Mouse (Mus musculus): ENCODE results near the gene Zfp428. TPM values are rescaled to one million over a fixed set of nuclear protein-coding genes. Genes with fewer than 3 reads are reported as not detected.
"Not testable (repeated sequence)": the region's sequence is repeated elsewhere in the genome, so short reads cannot be mapped to it uniquely, and the experiment has no call there.

Zfp428 gene
- polyA plus RNA-seq, 1 experiment = 33.9 TPM

DNA sequence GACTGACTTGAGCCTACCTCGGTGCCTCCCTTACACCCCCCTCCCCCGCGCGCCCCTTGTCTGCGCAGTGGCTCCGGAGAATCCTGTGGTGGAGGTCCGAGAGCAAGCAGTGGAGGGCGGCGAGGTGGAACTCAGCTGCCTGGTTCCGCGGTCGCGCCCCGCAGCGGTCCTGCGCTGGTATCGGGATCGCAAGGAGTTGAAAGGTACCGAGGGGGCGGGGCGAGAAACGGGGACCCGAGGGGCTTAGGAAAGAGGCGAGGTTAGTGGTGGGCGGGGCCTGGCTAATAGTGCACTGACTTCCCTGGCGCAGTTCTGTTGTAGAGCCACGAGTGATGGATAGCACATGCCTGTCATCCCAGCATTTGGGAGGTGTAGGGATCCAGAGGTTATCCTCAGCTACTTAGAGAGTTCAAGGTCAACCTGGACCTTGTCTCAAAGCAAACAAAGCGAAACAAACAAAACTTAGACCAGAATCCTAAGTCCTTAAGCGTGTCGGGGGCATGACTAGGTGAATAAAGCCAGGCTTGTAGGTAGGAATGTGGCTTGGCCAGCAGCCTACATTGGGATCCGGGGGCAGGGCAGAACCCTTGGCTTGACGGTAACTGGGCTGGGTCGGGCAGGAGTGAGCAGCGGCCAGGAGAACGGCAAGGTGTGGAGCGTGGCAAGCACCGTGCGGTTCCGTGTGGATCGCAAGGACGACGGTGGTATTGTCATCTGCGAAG, 6.8 kb upstream of the Zfp428 start:
- Histone ChIP-seq H3K27me3 (replicated peaks) (peaks cover 69% of the 10 kb centered on the region), H3K9me3 (peaks cover 15% of the 10 kb centered on the region), H3K36me3 (replicated peaks; ENCODE audit: low read length) (no peaks in the 10 kb centered on the region), H3K4me1 (peaks cover 11% of the 10 kb centered on the region), H3K4me3 (replicated peaks) (peak overlapping the region; percentile 82)
- TF ChIP-seq GATA1 (IDR thresholded peaks at IDR 0.05; ENCODE audit: borderline replicate concordance, low read length) (no peak), FLI1 (IDR thresholded peaks at IDR 0.05; ENCODE audit: low read length) (no peak)

- peaks cover 11% of the 10 kb centered on the region for H3K4me1 ChIP-seq
- TF ChIP-seq FLI1 (IDR thresholded peaks at IDR 0.05; ENCODE audit: low read length) = no peak
- no peak for TF ChIP-seq GATA1 (IDR thresholded peaks at IDR 0.05; ENCODE audit: borderline replicate concordance, low read length)
- H3K27me3 ChIP-seq (replicated peaks) = peaks cover 74% of the 10 kb centered on the region
- no peak overlapping the region for H3K4me3 ChIP-seq (replicated peaks)
- no peaks in the 10 kb centered on the region for H3K36me3 ChIP-seq (replicated peaks; ENCODE audit: low read length)
- peaks cover 15% of the 10 kb centered on the region for H3K9me3 ChIP-seq
Observed at GRCm38 (mm10) chr7:24500929-24501328, 5.9 kb upstream of the Zfp428 start.

GRCm38 (mm10) chr7:24501492-24501891, 5.3 kb upstream of the Zfp428 start:
- peaks cover 14% of the 10 kb centered on the region for H3K4me1 ChIP-seq
- no peak for TF ChIP-seq FLI1 (IDR thresholded peaks at IDR 0.05; ENCODE audit: low read length)
- no peak for TF ChIP-seq GATA1 (IDR thresholded peaks at IDR 0.05; ENCODE audit: borderline replicate concordance, low read length)
- no peaks in the 10 kb centered on the region for H3K36me3 ChIP-seq (replicated peaks; ENCODE audit: low read length)
- peaks cover 15% of the 10 kb centered on the region for H3K9me3 ChIP-seq
- H3K4me3 ChIP-seq (replicated peaks) = peak overlapping the region; percentile 5
- H3K27me3 ChIP-seq (replicated peaks) = peaks cover 72% of the 10 kb centered on the region

DNA sequence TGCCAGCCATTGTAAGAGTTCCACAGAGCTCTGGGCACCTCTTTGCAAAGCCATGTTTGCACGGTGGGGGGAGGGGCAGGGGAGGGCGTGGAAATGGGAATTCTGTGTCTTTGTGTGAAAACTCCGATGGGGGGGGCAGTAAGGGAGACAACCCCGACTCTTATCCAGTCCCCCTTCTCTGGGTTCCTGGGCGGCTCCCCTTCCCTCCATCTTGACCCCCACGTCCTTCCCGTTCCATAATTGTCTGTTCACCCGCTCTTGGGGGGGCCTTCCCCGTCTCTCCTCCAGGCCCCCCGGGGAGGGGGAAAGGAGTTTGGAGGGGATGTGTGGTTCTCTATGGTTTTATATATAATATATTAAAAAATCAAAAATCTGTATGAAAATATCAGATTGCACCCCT, 2.8 kb upstream of the Zfp428 start:
- H3K36me3 ChIP-seq (replicated peaks; ENCODE audit: low read length) = no peaks in the 10 kb centered on the region
- no peak for TF ChIP-seq GATA1 (IDR thresholded peaks at IDR 0.05; ENCODE audit: borderline replicate concordance, low read length)
- H3K27me3 ChIP-seq (replicated peaks) = peaks cover 59% of the 10 kb centered on the region
- no peak overlapping the region for H3K4me3 ChIP-seq (replicated peaks)
- H3K9me3 ChIP-seq = peaks cover 15% of the 10 kb centered on the region
- peaks cover 35% of the 10 kb centered on the region for H3K4me1 ChIP-seq

GRCm38 (mm10) chr7:24504868-24505267, 1.9 kb upstream of the Zfp428 start:
- H3K9me3 ChIP-seq = peaks cover 15% of the 10 kb centered on the region
- H3K27me3 ChIP-seq (replicated peaks) = peaks cover 50% of the 10 kb centered on the region
- H3K36me3 ChIP-seq (replicated peaks; ENCODE audit: low read length) = no peaks in the 10 kb centered on the region
- no peak overlapping the region for H3K4me3 ChIP-seq (replicated peaks)
- peaks cover 32% of the 10 kb centered on the region for H3K4me1 ChIP-seq
- TF ChIP-seq GATA1 (IDR thresholded peaks at IDR 0.05; ENCODE audit: borderline replicate concordance, low read length) (no peak), FLI1 (IDR thresholded peaks at IDR 0.05; ENCODE audit: low read length) (no peak)

- peaks cover 10% of the 10 kb centered on the region for H3K9me3 ChIP-seq
- H3K36me3 ChIP-seq (replicated peaks; ENCODE audit: low read length) = no peaks in the 10 kb centered on the region
- H3K4me1 ChIP-seq = peaks cover 31% of the 10 kb centered on the region
- H3K4me3 ChIP-seq (replicated peaks) = no peak overlapping the region
- peaks cover 45% of the 10 kb centered on the region for H3K27me3 ChIP-seq (replicated peaks)
- TF ChIP-seq GATA1 (IDR thresholded peaks at IDR 0.05; ENCODE audit: borderline replicate concordance, low read length) (no peak), FLI1 (IDR thresholded peaks at IDR 0.05; ENCODE audit: low read length) (no peak)
Observed at GRCm38 (mm10) chr7:24505447-24506064, 1.2 kb upstream of the Zfp428 start.

DNA sequence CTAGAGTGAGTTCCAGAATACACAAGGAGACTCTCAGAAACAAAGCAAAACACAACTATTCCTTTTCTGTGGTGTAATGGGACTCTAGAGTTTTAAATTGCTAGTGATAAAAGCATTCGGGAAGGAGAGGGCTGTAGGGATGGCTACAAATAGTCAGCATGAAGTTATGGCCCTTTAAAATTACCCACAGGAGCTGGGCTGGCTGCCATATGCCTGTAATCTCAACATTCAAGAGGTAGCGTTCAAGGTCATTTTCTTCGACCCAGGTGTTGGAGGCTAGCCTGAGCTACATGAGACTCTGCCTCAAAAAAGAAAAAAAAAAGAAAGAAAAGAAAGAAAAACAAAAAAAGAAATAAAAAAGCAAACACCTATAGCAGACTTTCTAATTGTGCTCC, 744 bp upstream of the Zfp428 start:
- H3K9me3 ChIP-seq = peaks cover 5% of the 10 kb centered on the region
- no peak overlapping the region for H3K4me3 ChIP-seq (replicated peaks)
- no peaks in the 10 kb centered on the region for H3K36me3 ChIP-seq (replicated peaks; ENCODE audit: low read length)
- peaks cover 44% of the 10 kb centered on the region for H3K27me3 ChIP-seq (replicated peaks)
- H3K4me1 ChIP-seq = peaks cover 32% of the 10 kb centered on the region
- TF ChIP-seq FLI1 (IDR thresholded peaks at IDR 0.05; ENCODE audit: low read length) (no peak), GATA1 (IDR thresholded peaks at IDR 0.05; ENCODE audit: borderline replicate concordance, low read length) (no peak)

- TF ChIP-seq FLI1 (IDR thresholded peaks at IDR 0.05; ENCODE audit: low read length) (no peak), GATA1 (IDR thresholded peaks at IDR 0.05; ENCODE audit: borderline replicate concordance, low read length) (no peak)
- Histone ChIP-seq H3K27me3 (replicated peaks) (peaks cover 44% of the 10 kb centered on the region), H3K36me3 (replicated peaks; ENCODE audit: low read length) (no peaks in the 10 kb centered on the region), H3K9me3 (peaks cover 1% of the 10 kb centered on the region), H3K4me1 (peaks cover 32% of the 10 kb centered on the region), H3K4me3 (replicated peaks) (peak overlapping the region; percentile 97)
Observed at GRCm38 (mm10) chr7:24506476-24506837, 349 bp upstream of the Zfp428 start.

- Histone ChIP-seq H3K4me1 (peaks cover 32% of the 10 kb centered on the region), H3K4me3 (replicated peaks) (peak overlapping the region; percentile 97), H3K9me3 (no peaks in the 10 kb centered on the region), H3K36me3 (replicated peaks; ENCODE audit: low read length) (no peaks in the 10 kb centered on the region), H3K27me3 (replicated peaks) (peaks cover 36% of the 10 kb centered on the region)
- TF ChIP-seq GATA1 (IDR thresholded peaks at IDR 0.05; ENCODE audit: borderline replicate concordance, low read length) (no peak), FLI1 (IDR thresholded peaks at IDR 0.05; ENCODE audit: low read length) (no peak)
Observed at GRCm38 (mm10) chr7:24507726-24508114, 914 bp downstream of the Zfp428 start.

DNA sequence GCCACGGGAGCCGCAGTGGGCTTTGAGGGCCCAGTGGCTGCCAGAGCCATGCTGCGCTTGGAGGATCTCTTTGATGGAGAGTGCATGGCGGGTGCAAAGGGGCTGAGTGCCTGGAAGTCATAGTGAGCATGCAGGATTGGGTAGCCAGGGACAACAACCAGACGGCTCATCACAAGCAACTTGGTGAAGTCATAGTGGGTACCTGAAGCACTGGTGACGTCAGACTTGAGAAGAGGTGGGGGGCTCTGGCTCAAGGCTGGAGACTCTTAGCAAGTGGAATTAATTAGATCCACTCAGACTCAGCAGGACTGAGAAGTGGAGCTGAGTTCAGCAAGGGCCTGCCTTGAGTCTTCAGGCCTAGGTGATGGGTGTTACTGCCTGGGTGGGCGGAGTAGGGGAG, 5.5 kb downstream of the Zfp428 start, which contains the start of gene AC161166.1:
Gene AC161166.1 (minus strand): TSS at position 101 of the 400 bp plus-strand sequence.
- Histone ChIP-seq H3K36me3 (replicated peaks; ENCODE audit: low read length) (no peaks in the 10 kb centered on the region), H3K9me3 (no peaks in the 10 kb centered on the region), H3K27me3 (replicated peaks) (peaks cover 21% of the 10 kb centered on the region), H3K4me3 (replicated peaks) (no peak within 1 kb of the TSS), H3K4me1 (peaks cover 25% of the 10 kb centered on the region)
- TF ChIP-seq FLI1 (IDR thresholded peaks at IDR 0.05; ENCODE audit: low read length) (no peak), GATA1 (IDR thresholded peaks at IDR 0.05; ENCODE audit: borderline replicate concordance, low read length) (no peak)

DNA sequence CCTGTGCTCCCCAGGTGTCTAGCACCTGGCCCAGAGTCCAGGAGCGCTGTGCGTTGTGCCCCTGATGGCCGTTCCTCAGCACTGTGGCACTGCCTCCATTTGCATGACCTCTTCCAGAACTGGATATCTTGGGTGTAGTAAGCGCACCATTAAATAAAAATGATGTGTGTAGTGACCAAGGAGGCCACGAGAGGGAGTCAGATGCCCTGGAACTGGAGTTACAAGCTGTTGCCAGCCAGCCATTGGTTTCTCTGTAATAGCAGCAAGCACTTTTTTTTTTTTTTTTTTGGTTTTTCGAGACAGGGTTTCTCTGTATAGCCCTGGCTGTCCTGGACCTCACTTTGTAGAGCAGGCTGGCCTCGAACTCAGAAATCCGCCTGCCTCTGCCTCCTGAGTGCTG, 9.5 kb downstream of the Zfp428 start:
- H3K4me3 ChIP-seq (replicated peaks); H3K36me3 ChIP-seq (replicated peaks; ENCODE audit: low read length); H3K9me3 ChIP-seq; H3K4me1 ChIP-seq: not testable (repeated sequence)
- peaks cover 14% of the 10 kb centered on the region for H3K27me3 ChIP-seq (replicated peaks)

Data from megakaryocyte, embryonic 14.5 days (primary cell).